30 mouse cellular contexts compared by ENCODE assay signal in the genomic region with DNA sequence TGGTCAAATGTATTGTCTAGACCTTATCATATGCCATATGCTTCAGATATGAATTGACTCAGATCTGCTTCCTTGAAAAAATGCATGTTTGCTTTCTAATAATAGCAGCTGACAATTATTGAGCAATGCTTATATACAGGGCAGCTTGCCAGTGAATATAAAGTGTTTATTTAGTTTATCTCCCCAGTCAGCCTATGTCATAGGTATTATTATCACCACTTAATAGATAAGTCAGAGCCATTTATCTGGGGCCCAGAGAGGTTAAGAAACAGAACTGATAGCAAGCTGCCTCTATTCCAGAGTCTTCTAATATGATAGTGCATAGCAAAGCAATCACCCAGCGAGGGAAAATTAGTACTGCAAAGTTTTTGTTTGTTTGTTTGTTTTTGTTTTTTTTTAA. TPM values are rescaled to one million over a fixed set of nuclear protein-coding genes. Genes with fewer than 3 reads are reported as not detected.
DNase-seq lines count a peak whose midpoint lies in the region; ATAC-seq and TF ChIP-seq lines count a peak whose summit lies in the region.
"Had no signal": no experiment of that assay in that cellular context is flagged by ENCODE, and none has a peak within 500 bp of the region (broad histone marks: within the 10 kb centered on the region; RNA-seq: fewer than 3 reads in every experiment).

No protein-coding gene starts in this region.

- 80% methylated on average over 1 of the region's 1 CpGs for WGBS in intestine, embryonic 15.5 days
- 17% methylated on average over 1 of the region's 1 CpGs for WGBS in liver, embryonic 15.5 days (ENCODE audit: insufficient replicate concordance)
- WGBS in stomach, postnatal 0 days = 76% methylated on average over 1 of the region's 1 CpGs
- 80% methylated on average over 1 of the region's 1 CpGs for WGBS in midbrain, embryonic 11.5 days

- no peak overlapping the region for H3K4me2 ChIP-seq in intestine, embryonic 15.5 days (replicated peaks)
- H3K4me2 ChIP-seq in liver, embryonic 15.5 days = peak overlapping the region; percentile 15
- no peak overlapping the region for H3K4me2 ChIP-seq in stomach, postnatal 0 days (replicated peaks; ENCODE audit: low read depth)
- no peak overlapping the region for H3K4me2 ChIP-seq in midbrain, embryonic 11.5 days
- H3K4me2 ChIP-seq: embryonic facial prominence, embryonic 13.5 days; forebrain, embryonic 12.5 days; heart, embryonic 12.5 days; hindbrain, embryonic 12.5 days; midbrain, embryonic 12.5 days had no signal

- DNase-seq in MEL (ENCODE audit: low read depth, low spot score) = peak; percentile 23
- no peak for DNase-seq in stomach, postnatal 0 days (ENCODE audit: low spot score)
- DNase-seq in urinary bladder, postnatal 4 days (ENCODE audit: low spot score in 2 of 2) = no peak
- DNase-seq in midbrain, embryonic 11.5 days (ENCODE audit: low spot score, missing footprints) = no peak
- DNase-seq: cerebellum, adult 11-12 months; cerebellum, postnatal 25 days; gastrocnemius, postnatal 25 days; heart, adult 18-20 months; heart, postnatal 10 days; kidney, adult 8-10 months; kidney, postnatal 14 days; lung, adult 18-20 months had no signal

- no peaks in the 10 kb centered on the region for H3K27me3 ChIP-seq in MEL (ENCODE audit: control insufficient read depth in 1 of 2, insufficient read depth in 2 of 2, low read length in 2 of 2)
- H3K27me3 ChIP-seq in intestine, embryonic 15.5 days (replicated peaks) = no peaks in the 10 kb centered on the region
- H3K27me3 ChIP-seq in liver, embryonic 15.5 days = no peaks in the 10 kb centered on the region
- H3K27me3 ChIP-seq in stomach, postnatal 0 days (ENCODE audit: control insufficient read depth, insufficient read depth, low read length) = no peaks in the 10 kb centered on the region
- H3K27me3 ChIP-seq in midbrain, embryonic 11.5 days (ENCODE audit: control insufficient read depth, insufficient read depth, low read length) = no peaks in the 10 kb centered on the region
- H3K27me3 ChIP-seq: embryonic facial prominence, embryonic 13.5 days; forebrain, embryonic 12.5 days; heart, embryonic 12.5 days; hindbrain, embryonic 12.5 days; midbrain, embryonic 12.5 days had no signal

- no peak for TF ChIP-seq POLR2A in MEL (IDR thresholded peaks at IDR 0.05; ENCODE audit: control insufficient read depth in 1 of 2, insufficient read depth in 1 of 2, low read depth in 1 of 2, low read length in 2 of 2, poor library complexity in 1 of 2)

- peak; percentile 47 to 63; a peak in 2 of 4 replicates for TF ChIP-seq EP300 in MEL (IDR thresholded peaks at IDR 0.05; ENCODE audit: low read depth in 1 of 2, low read length in 2 of 2)
- no peak for TF ChIP-seq EP300 in stomach, postnatal 0 days (optimal IDR thresholded peaks at IDR 0.05)

- no peak overlapping the region for H3K27ac ChIP-seq in MEL (ENCODE audit: control insufficient read depth, low read depth, low read length)
- no peak overlapping the region for H3K27ac ChIP-seq in intestine, embryonic 15.5 days
- no peak overlapping the region for H3K27ac ChIP-seq in liver, embryonic 15.5 days (replicated peaks)
- no peak overlapping the region for H3K27ac ChIP-seq in stomach, postnatal 0 days (replicated peaks)
- H3K27ac ChIP-seq in midbrain, embryonic 11.5 days (ENCODE audit: low read depth, low read length) = no peak overlapping the region
- H3K27ac ChIP-seq: embryonic facial prominence, embryonic 13.5 days; forebrain, embryonic 12.5 days; hindbrain, embryonic 12.5 days; midbrain, embryonic 12.5 days had no signal

- no peak overlapping the region for H3K4me3 ChIP-seq in MEL (ENCODE audit: control insufficient read depth in 1 of 2, insufficient read depth in 1 of 2, low read depth in 2 of 2, low read length in 2 of 2)
- no peak overlapping the region for H3K4me3 ChIP-seq in intestine, embryonic 15.5 days (replicated peaks)
- no peak overlapping the region for H3K4me3 ChIP-seq in liver, embryonic 15.5 days (replicated peaks)
- no peak overlapping the region for H3K4me3 ChIP-seq in stomach, postnatal 0 days (ENCODE audit: low read depth, low read length)
- no peak overlapping the region for H3K4me3 ChIP-seq in midbrain, embryonic 11.5 days (ENCODE audit: low read depth, low read length)
- H3K4me3 ChIP-seq: embryonic facial prominence, embryonic 13.5 days; erythroblast, embryonic 14.5 days; forebrain, embryonic 12.5 days; heart, embryonic 12.5 days; hindbrain, embryonic 12.5 days; midbrain, embryonic 12.5 days had no signal

- TF ChIP-seq RAD21 in MEL (IDR thresholded peaks at IDR 0.05; ENCODE audit: low read depth, low read length) = no peak

- TF ChIP-seq CTCF in MEL (IDR thresholded peaks at IDR 0.05 in 2 of 3, conservative IDR thresholded peaks at IDR 0.05 in 1 of 3; ENCODE audit: control insufficient read depth in 1 of 3, insufficient read depth in 1 of 3, low read depth in 2 of 3, low read length in 3 of 3, poor library complexity in 1 of 3, severe bottlenecking in 1 of 3) = no peak
- TF ChIP-seq CTCF in stomach, postnatal 0 days (IDR thresholded peaks at IDR 0.05; ENCODE audit: low read depth) = no peak

- peak; percentile 86 for ATAC-seq in intestine, embryonic 15.5 days
- ATAC-seq in liver, embryonic 15.5 days (ENCODE audit: insufficient read depth) = peak; percentile 68
- peak; percentile 58; the same call in 1 of the 2 replicates for ATAC-seq in stomach, postnatal 0 days (ENCODE audit: low FRiP score, low TSS enrichment)
- no peak for ATAC-seq in midbrain, embryonic 11.5 days (ENCODE audit: low FRiP score)
- no peak for ATAC-seq in activated CD4-positive, CD25-positive, alpha-beta regulatory T cell, adult 4 months

- no peaks in the 10 kb centered on the region for H3K9me3 ChIP-seq in MEL (replicated peaks; ENCODE audit: insufficient read depth, low read length)
- H3K9me3 ChIP-seq in intestine, embryonic 15.5 days = no peaks in the 10 kb centered on the region
- H3K9me3 ChIP-seq in liver, embryonic 15.5 days (replicated peaks) = no peaks in the 10 kb centered on the region
- H3K9me3 ChIP-seq in stomach, postnatal 0 days (ENCODE audit: control insufficient read depth, low read length) = no peaks in the 10 kb centered on the region
- H3K9me3 ChIP-seq in midbrain, embryonic 11.5 days (ENCODE audit: control insufficient read depth, low read length) = no peaks in the 10 kb centered on the region
- H3K9me3 ChIP-seq: embryonic facial prominence, embryonic 13.5 days; forebrain, embryonic 12.5 days; heart, embryonic 12.5 days; hindbrain, embryonic 12.5 days; midbrain, embryonic 12.5 days had no signal

- H3K36me3 ChIP-seq in MEL (ENCODE audit: control insufficient read depth in 1 of 2, insufficient read depth in 2 of 2, low read length in 2 of 2) = peaks cover 0 to 13% of the 10 kb centered on the region in 2 experiments; a peak in 3 of 4 replicates
- H3K36me3 ChIP-seq in intestine, embryonic 15.5 days = no peaks in the 10 kb centered on the region
- peaks cover 43% of the 10 kb centered on the region for H3K36me3 ChIP-seq in liver, embryonic 15.5 days (replicated peaks)
- no peaks in the 10 kb centered on the region for H3K36me3 ChIP-seq in stomach, postnatal 0 days (ENCODE audit: control insufficient read depth, insufficient read depth, low read length)
- no peaks in the 10 kb centered on the region for H3K36me3 ChIP-seq in midbrain, embryonic 11.5 days (ENCODE audit: control insufficient read depth, insufficient read depth, low read length)
- H3K36me3 ChIP-seq: embryonic facial prominence, embryonic 13.5 days; heart, embryonic 12.5 days; hindbrain, embryonic 12.5 days; midbrain, embryonic 12.5 days had no signal

- H3K4me1 ChIP-seq in MEL (ENCODE audit: control insufficient read depth in 1 of 2, insufficient read depth in 2 of 2, low read length in 2 of 2) = peaks cover 4 to 5% of the 10 kb centered on the region in 2 experiments; a peak in 3 of 4 replicates
- H3K4me1 ChIP-seq in intestine, embryonic 15.5 days (replicated peaks) = 0 out of 2 replicates have a peak, but pooled peaks cover 3% of the 10 kb centered on the region
- H3K4me1 ChIP-seq in liver, embryonic 15.5 days (replicated peaks) = peaks cover 46% of the 10 kb centered on the region
- no peaks in the 10 kb centered on the region for H3K4me1 ChIP-seq in stomach, postnatal 0 days (replicated peaks; ENCODE audit: control insufficient read depth, insufficient read depth)
- no peaks in the 10 kb centered on the region for H3K4me1 ChIP-seq in midbrain, embryonic 11.5 days (ENCODE audit: control insufficient read depth, insufficient read depth, low read length)
- H3K4me1 ChIP-seq: embryonic facial prominence, embryonic 13.5 days; forebrain, embryonic 12.5 days; hindbrain, embryonic 12.5 days; midbrain, embryonic 12.5 days had no signal

- no peak overlapping the region for H3K9ac ChIP-seq in MEL (ENCODE audit: control insufficient read depth, low read depth, low read length, poor library complexity, severe bottlenecking)
- H3K9ac ChIP-seq in intestine, embryonic 15.5 days = no peak overlapping the region
- no peak overlapping the region for H3K9ac ChIP-seq in liver, embryonic 15.5 days
- no peak overlapping the region for H3K9ac ChIP-seq in stomach, postnatal 0 days (ENCODE audit: low read length)
- H3K9ac ChIP-seq in midbrain, embryonic 11.5 days (ENCODE audit: low read length) = no peak overlapping the region
- H3K9ac ChIP-seq: embryonic facial prominence, embryonic 13.5 days; forebrain, embryonic 12.5 days; heart, embryonic 12.5 days; hindbrain, embryonic 12.5 days; midbrain, embryonic 12.5 days had no signal

- H3K79me2 ChIP-seq in MEL (ENCODE audit: control insufficient read depth, insufficient read depth, low read length, poor library complexity) = no peaks in the 10 kb centered on the region; the same call in 1 of the 2 replicates

RNA-seq across cellular contexts. Expression of a gene that starts 10.2 kb away (rescaled TPM):
- total RNA-seq in MEL (2012; rRNA removed) = 9.8 and 18.4 TPM in 2 replicates
- polyA plus RNA-seq in MEL (2012; ENCODE audit: insufficient read depth in 1 of 2, insufficient read length in 2 of 2, low read depth in 1 of 2, low replicate concordance in 2 of 2, missing spikeins in 1 of 2) = 100 to 1,000 TPM in 1 of 2 experiments, 10 to 100 TPM in 1; 56.1 to 124 TPM
- 20.8 and 20.9 TPM in 2 replicates for polyA plus RNA-seq in intestine, embryonic 15.5 days (2015; fragmentation: Nextera tagmentation; extraction: Ambion mirVana)
- polyA plus RNA-seq in liver, embryonic 15.5 days (2015; fragmentation: Nextera tagmentation; extraction: Ambion mirVana) = 39.8 and 43.7 TPM in 2 replicates
- polyA plus RNA-seq in stomach, postnatal 0 days (2015; fragmentation: Nextera tagmentation; extraction: Ambion mirVana) = 14.8 and 17.6 TPM in 2 replicates
- 23.8 and 26.8 TPM in 2 replicates for polyA plus RNA-seq in midbrain, embryonic 11.5 days (2014; fragmentation: Nextera tagmentation; extraction: Ambion mirVana)
- 10 to 100 TPM; 23.4 to 26.6 TPM for polyA plus RNA-seq in activated CD4-positive, CD25-positive, alpha-beta regulatory T cell, adult 4 months (2017; shearing (Covaris generic))

RNA-seq across cellular contexts. Expression of a gene that starts 17.1 kb away (rescaled TPM):
- total RNA-seq in MEL (2012; rRNA removed) = 2.5 TPM in 1 of 2 replicates, not detected in the other
- not detected for polyA plus RNA-seq in MEL (2012; ENCODE audit: insufficient read depth in 1 of 2, insufficient read length in 2 of 2, low read depth in 1 of 2, low replicate concordance in 2 of 2, missing spikeins in 1 of 2)
- polyA plus RNA-seq in intestine, embryonic 15.5 days (2015; fragmentation: Nextera tagmentation; extraction: Ambion mirVana) = 3.1 and 3.2 TPM in 2 replicates
- 1.4 and 1.7 TPM in 2 replicates for polyA plus RNA-seq in liver, embryonic 15.5 days (2015; fragmentation: Nextera tagmentation; extraction: Ambion mirVana)
- 1.3 and 1.4 TPM in 2 replicates for polyA plus RNA-seq in stomach, postnatal 0 days (2015; fragmentation: Nextera tagmentation; extraction: Ambion mirVana)
- 1.8 and 2.2 TPM in 2 replicates for polyA plus RNA-seq in midbrain, embryonic 11.5 days (2014; fragmentation: Nextera tagmentation; extraction: Ambion mirVana)
- polyA plus RNA-seq in activated CD4-positive, CD25-positive, alpha-beta regulatory T cell, adult 4 months (2017; shearing (Covaris generic)) = 10 to 100 TPM in 1 of 2 experiments, 1 to 10 TPM in 1; 2.2 to 15.6 TPM
- total RNA-seq: adrenal gland, adult 18-20 months; adrenal gland, postnatal 4 days; gastrocnemius, postnatal 25 days; heart, adult 18-20 months; layer of hippocampus, adult 18-20 months; layer of hippocampus, postnatal 14 days; left cerebral cortex, postnatal 10 days; neutrophil, adult 5-6 weeks had no signal
- polyA plus RNA-seq: erythroblast, embryonic 14.5 days; hindbrain, embryonic 12.5 days; midbrain, embryonic 12.5 days had no signal

RNA-seq across cellular contexts. Expression of a gene that starts 59.6 kb away (rescaled TPM):
- total RNA-seq in MEL (2012; rRNA removed) = not detected in 2 replicates
- not detected for polyA plus RNA-seq in MEL (2012; ENCODE audit: insufficient read depth in 1 of 2, insufficient read length in 2 of 2, low read depth in 1 of 2, low replicate concordance in 2 of 2, missing spikeins in 1 of 2)
- not detected in 2 replicates for polyA plus RNA-seq in intestine, embryonic 15.5 days (2015; fragmentation: Nextera tagmentation; extraction: Ambion mirVana)
- polyA plus RNA-seq in liver, embryonic 15.5 days (2015; fragmentation: Nextera tagmentation; extraction: Ambion mirVana) = not detected in 2 replicates
- not detected in 2 replicates for polyA plus RNA-seq in stomach, postnatal 0 days (2015; fragmentation: Nextera tagmentation; extraction: Ambion mirVana)
- not detected in 2 replicates for polyA plus RNA-seq in midbrain, embryonic 11.5 days (2014; fragmentation: Nextera tagmentation; extraction: Ambion mirVana)
- polyA plus RNA-seq in activated CD4-positive, CD25-positive, alpha-beta regulatory T cell, adult 4 months (2017; shearing (Covaris generic)) = not detected
- total RNA-seq: adrenal gland, adult 18-20 months; adrenal gland, postnatal 4 days; gastrocnemius, postnatal 25 days; heart, adult 18-20 months; heart, postnatal 10 days; layer of hippocampus, adult 18-20 months; layer of hippocampus, postnatal 14 days; left cerebral cortex, postnatal 10 days; neutrophil, adult 5-6 weeks had no signal
- polyA plus RNA-seq: embryonic facial prominence, embryonic 13.5 days; erythroblast, embryonic 14.5 days; forebrain, embryonic 12.5 days; heart, embryonic 12.5 days; hindbrain, embryonic 12.5 days; limb, embryonic 11.5 days; midbrain, embryonic 12.5 days; stomach, embryonic 16.5 days; thymus, postnatal 0 days had no signal

Comparison
In these comparisons a context has a peak if more than half of its experiments do, and no peak if none do; other contexts are left out.
1. ATAC-seq: peak in intestine, embryonic 15.5 days (single experiment), liver, embryonic 15.5 days (single experiment) and stomach, postnatal 0 days (single experiment); none in midbrain, embryonic 11.5 days (single experiment) and activated CD4-positive, CD25-positive, alpha-beta regulatory T cell, adult 4 months (single experiment).